Mouse (Mus musculus): ENCODE data around the gene Rec114. TPM values are rescaled to one million over a fixed set of nuclear protein-coding genes. Genes with fewer than 3 reads are reported as not detected.
A peak's percentile ranks its signal among the peaks of the same experiment; 100 is the strongest.

The Rec114 gene
- polyA plus RNA-seq, 1 experiment from 2014 or later: 2.2 TPM

DNA sequence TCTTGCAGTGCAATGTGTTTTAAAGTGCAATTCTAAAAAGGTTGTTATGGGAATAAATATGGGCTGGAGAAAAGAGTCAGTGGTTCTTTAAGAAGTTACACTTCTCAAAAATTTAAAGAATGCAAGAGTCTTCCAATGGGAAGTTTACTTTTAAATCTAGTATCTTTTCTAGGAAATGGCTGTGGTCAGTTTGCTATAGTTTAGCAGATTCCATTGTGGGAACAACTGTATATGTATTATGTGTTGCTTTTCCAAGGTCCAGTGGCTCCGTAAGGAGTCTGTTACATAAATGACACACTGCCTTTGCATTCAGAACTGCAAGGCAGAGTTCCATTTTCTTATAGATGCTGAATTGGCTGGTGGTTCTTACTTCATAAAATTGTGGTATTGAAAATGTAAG lies 120.8 kb downstream of the Rec114 start:
- H3K9ac ChIP-seq: no peak overlapping the region
- 74% methylated on average over 1 of the region's 1 CpGs for WGBS
- no peaks in the 10 kb centered on the region for H3K4me1 ChIP-seq
- peaks cover 3% of the 10 kb centered on the region; the same call in 1 of the 2 replicates for H3K36me3 ChIP-seq
- 0 out of 2 replicates have a peak overlapping the region, but pooled peaks have one; percentile 2 for H3K27ac ChIP-seq
- no peak overlapping the region for H3K4me2 ChIP-seq
- no peak for ATAC-seq (ENCODE audit: insufficient number of reproducible peaks, low FRiP score, low TSS enrichment, low read depth)
- no peaks in the 10 kb centered on the region for H3K27me3 ChIP-seq
- no peak overlapping the region for H3K4me3 ChIP-seq
- no peaks in the 10 kb centered on the region for H3K9me3 ChIP-seq

DNA sequence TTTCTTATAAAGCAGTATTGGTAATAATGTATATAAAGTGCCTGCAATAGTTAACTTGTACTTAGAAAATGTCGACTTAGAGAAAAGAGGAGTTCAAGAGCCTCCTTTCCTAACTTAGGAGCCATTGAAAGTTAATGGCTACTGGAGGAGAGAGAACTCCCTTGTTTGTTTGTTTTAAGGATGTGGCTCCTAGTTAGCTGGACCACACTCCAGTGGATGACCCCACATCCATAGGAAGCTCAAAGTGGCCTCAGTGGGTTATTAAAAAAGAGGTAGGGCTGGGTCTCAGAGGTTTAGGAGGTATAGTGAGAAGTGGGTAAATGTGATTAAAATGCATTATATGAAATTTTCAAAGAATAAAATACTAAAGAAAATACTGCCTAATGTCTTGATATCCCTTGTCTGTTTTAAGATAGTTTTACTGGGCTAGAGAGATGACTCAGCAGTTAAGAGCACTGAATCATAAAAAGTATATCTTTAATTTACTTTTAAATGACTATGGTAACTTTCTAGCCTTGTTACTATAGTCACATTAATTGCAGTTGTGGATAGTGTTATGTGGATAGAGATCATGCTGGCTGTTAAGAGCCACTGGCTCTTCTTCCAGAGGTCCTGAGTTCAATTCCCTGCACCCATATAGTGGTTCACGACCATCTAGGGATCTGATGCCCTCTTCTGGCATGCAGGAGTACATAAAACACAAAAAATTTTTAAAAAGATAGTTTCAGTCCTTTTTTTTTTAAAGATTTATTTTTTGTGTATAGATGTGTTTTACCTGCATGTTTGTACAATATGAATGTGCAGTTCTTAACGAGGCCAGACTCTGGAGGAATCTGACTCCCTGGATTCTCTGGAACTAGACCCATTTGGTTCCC lies 128.5 kb downstream of the Rec114 start:
- no peaks in the 10 kb centered on the region for H3K9me3 ChIP-seq
- no peaks in the 10 kb centered on the region for H3K36me3 ChIP-seq
- H3K4me2 ChIP-seq: no peak overlapping the region
- 69% methylated on average over 3 of the region's 3 CpGs for WGBS
- no peak overlapping the region for H3K27ac ChIP-seq
- H3K4me1 ChIP-seq: no peaks in the 10 kb centered on the region
- no peaks in the 10 kb centered on the region for H3K27me3 ChIP-seq
- no peak for ATAC-seq (ENCODE audit: insufficient number of reproducible peaks, low FRiP score, low TSS enrichment, low read depth)
- H3K9ac ChIP-seq: no peak overlapping the region
- H3K4me3 ChIP-seq: no peak overlapping the region

DNA sequence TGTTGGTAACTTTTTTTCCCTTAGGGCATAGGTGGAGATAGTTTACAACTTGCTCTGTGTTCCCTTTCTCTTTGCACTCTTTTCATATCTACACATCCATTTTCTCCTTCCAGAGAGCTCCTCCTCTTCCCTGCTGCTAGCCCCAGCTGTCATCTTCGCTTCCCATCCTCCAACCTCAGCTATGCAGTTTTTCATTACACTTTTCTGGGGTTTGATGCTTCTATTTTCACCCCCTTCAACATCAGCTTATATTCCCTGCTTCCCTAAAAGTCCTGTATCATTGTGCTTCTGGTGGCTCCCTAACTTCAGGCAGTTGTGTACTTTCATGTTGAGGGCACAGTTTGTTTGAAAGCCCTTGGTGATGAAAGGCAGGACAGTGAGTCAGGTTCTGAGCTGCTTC lies 130.0 kb downstream of the Rec114 start:
- Histone ChIP-seq H3K4me1 (no peaks in the 10 kb centered on the region), H3K4me2 (no peak overlapping the region), H3K36me3 (no peaks in the 10 kb centered on the region), H3K9me3 (no peaks in the 10 kb centered on the region), H3K27ac (no peak overlapping the region), H3K4me3 (no peak overlapping the region), H3K9ac (no peak overlapping the region), H3K27me3 (no peaks in the 10 kb centered on the region)
- no peak for ATAC-seq (ENCODE audit: insufficient number of reproducible peaks, low FRiP score, low TSS enrichment, low read depth)
- 88% methylated on average over 1 of the region's 1 CpGs for WGBS

Other genes starting within 250 kb of the Rec114 start
- 57.5 and 59.2 TPM in 2 replicates for gene Cd276, start 188.5 kb downstream of the Rec114 start, polyA plus RNA-seq (2015; fragmentation: Nextera tagmentation; extraction: Ambion mirVana)
- gene Nptn, start 161.7 kb downstream of the Rec114 start, polyA plus RNA-seq (2015; fragmentation: Nextera tagmentation; extraction: Ambion mirVana): 124 and 129 TPM in 2 replicates
- gene Hcn4, start 79.4 kb upstream of the Rec114 start, polyA plus RNA-seq (2015; fragmentation: Nextera tagmentation; extraction: Ambion mirVana): 0.05 and 0.15 TPM in 2 replicates

Data from limb, embryonic 15.5 days (tissue).